Mouse (Mus musculus): ENCODE measurements at regions not wholly inside any gene's neighbourhood (a gene's known extent, or its start where the extent isn't known, plus 50 kb on each side); places are given as distances from the start of the nearest gene placed in this dataset.

- no peak for DNase-seq (ENCODE audit: low spot score in 2 of 2)
Observed at GRCm38 (mm10) chr4:33686135-33686534, 238.3 kb upstream of the Cnr1 start.

- no peak for DNase-seq (ENCODE audit: low spot score in 2 of 2)
Observed at GRCm38 (mm10) chr4:33687434-33687833, 237.0 kb upstream of the Cnr1 start.

GRCm38 (mm10) chr4:33693441-33693840 is 231.0 kb upstream of the Cnr1 start:
- DNase-seq (ENCODE audit: low spot score in 2 of 2), result no peak

GRCm38 (mm10) chr4:33696969-33697368 is 227.4 kb upstream of the Cnr1 start:
- no peak for DNase-seq (ENCODE audit: low spot score in 2 of 2)

GRCm38 (mm10) chr4:33702028-33702666 is 222.2 kb upstream of the Cnr1 start:
- DNase-seq (ENCODE audit: low spot score in 2 of 2), result peak in 1 of 2 experiments; percentile 31

GRCm38 (mm10) chr4:33705722-33706121 is 218.7 kb upstream of the Cnr1 start:
- no peak for DNase-seq (ENCODE audit: low spot score in 2 of 2)

GRCm38 (mm10) chr4:33706785-33707184 is 217.6 kb upstream of the Cnr1 start:
- DNase-seq (ENCODE audit: low spot score in 2 of 2), result no peak

GRCm38 (mm10) chr4:33716475-33717117 is 207.8 kb upstream of the Cnr1 start:
- DNase-seq (ENCODE audit: low spot score in 2 of 2), result no peak

- DNase-seq (ENCODE audit: low spot score in 2 of 2), result no peak
Observed at GRCm38 (mm10) chr4:33720972-33721371, 203.4 kb upstream of the Cnr1 start.

- DNase-seq (ENCODE audit: low spot score in 2 of 2), result no peak
Observed at GRCm38 (mm10) chr4:33721971-33722370, 202.4 kb upstream of the Cnr1 start.

GRCm38 (mm10) chr4:33731837-33732236 is 192.6 kb upstream of the Cnr1 start:
- DNase-seq (ENCODE audit: low spot score in 2 of 2), result no peak

GRCm38 (mm10) chr4:33734923-33735322 is 189.5 kb upstream of the Cnr1 start:
- DNase-seq (ENCODE audit: low spot score in 2 of 2), result peak in 1 of 2 experiments; percentile 13

GRCm38 (mm10) chr4:33735442-33735966 is 188.9 kb upstream of the Cnr1 start:
- DNase-seq (ENCODE audit: low spot score in 2 of 2), result no peak

GRCm38 (mm10) chr4:33736061-33736701 is 188.2 kb upstream of the Cnr1 start:
- DNase-seq (ENCODE audit: low spot score in 2 of 2), result peak in 1 of 2 experiments; percentile 55

GRCm38 (mm10) chr4:33737337-33737736 is 187.1 kb upstream of the Cnr1 start:
- no peak for DNase-seq (ENCODE audit: low spot score in 2 of 2)

GRCm38 (mm10) chr4:33737859-33738417 is 186.5 kb upstream of the Cnr1 start:
- DNase-seq (ENCODE audit: low spot score in 2 of 2), result no peak

GRCm38 (mm10) chr4:33739211-33739904 is 185.0 kb upstream of the Cnr1 start:
- no peak for DNase-seq (ENCODE audit: low spot score in 2 of 2)

- DNase-seq (ENCODE audit: low spot score in 2 of 2), result no peak
Observed at GRCm38 (mm10) chr4:33740982-33741381, 183.4 kb upstream of the Cnr1 start.

GRCm38 (mm10) chr4:33745180-33745579 is 179.2 kb upstream of the Cnr1 start:
- DNase-seq (ENCODE audit: low spot score in 2 of 2), result no peak

- no peak for DNase-seq (ENCODE audit: low spot score in 2 of 2)
Observed at GRCm38 (mm10) chr4:33747316-33747895, 177.0 kb upstream of the Cnr1 start.

GRCm38 (mm10) chr4:33767721-33768120 is 156.7 kb upstream of the Cnr1 start:
- no peak for DNase-seq (ENCODE audit: low spot score in 2 of 2)

Measured in cerebellum, postnatal 4 days (tissue).